Mouse (Mus musculus) frontal cortex, adult 2 months (tissue): ENCODE data around the gene Camk2n1. TPM values are rescaled to one million over a fixed set of nuclear protein-coding genes. Genes with fewer than 3 reads are reported as not detected.
"Not testable (repeated sequence)": the region's sequence is repeated elsewhere in the genome, so short reads cannot be mapped to it uniquely, and the experiment has no call there.

Experiments
- DNase-seq, 2 experiments: peaks; one replicate each; pipeline ENCODE4 v3.0.0; 2022; ENCODE audit warnings: low spot score in 1 of 2; ENCODE audit errors: extremely low spot score in 1 of 2
- polyA plus RNA-seq: library from polyadenylated mRNA; depleted of rRNA; stranded (reverse); fragments of >200 nt; gene quantifications from 2 replicates; pipeline ENCODE4 v1.2.3, GENCODE M21; 2012; rRNA removed

The Camk2n1 gene
- polyA plus RNA-seq, result 644 and 776 TPM in 2 replicates

GRCm38 (mm10) chr4:138453753-138454570, at the start of gene Camk2n1:
Gene Camk2n1 (plus strand): TSS chr4:138454314.
- peak; percentile 75 to 88 for DNase-seq

GRCm38 (mm10) chr4:138404806-138405205, 49.3 kb upstream of the Camk2n1 start:
- DNase-seq, result peak in 1 of 2 experiments; percentile 42

GRCm38 (mm10) chr4:138407479-138408194, 46.5 kb upstream of the Camk2n1 start:
- no peak for DNase-seq

- DNase-seq, result no peak
Measured at GRCm38 (mm10) chr4:138411011-138411410, 43.1 kb upstream of the Camk2n1 start.

- DNase-seq, result peak in 1 of 2 experiments; percentile 19
Measured at GRCm38 (mm10) chr4:138411504-138412121, 42.5 kb upstream of the Camk2n1 start.

- DNase-seq, result peak in 1 of 2 experiments; percentile 78
Measured at GRCm38 (mm10) chr4:138414725-138415124, 39.4 kb upstream of the Camk2n1 start.

- peak in 1 of 2 experiments; percentile 77 for DNase-seq
Measured at GRCm38 (mm10) chr4:138415991-138416390, 38.1 kb upstream of the Camk2n1 start.

- DNase-seq, result no peak
Measured at GRCm38 (mm10) chr4:138416414-138416813, 37.7 kb upstream of the Camk2n1 start.

GRCm38 (mm10) chr4:138417882-138418281, 36.2 kb upstream of the Camk2n1 start:
- no peak for DNase-seq

GRCm38 (mm10) chr4:138418340-138418957, 35.7 kb upstream of the Camk2n1 start:
- peak in 1 of 2 experiments; percentile 37 for DNase-seq

GRCm38 (mm10) chr4:138425028-138425427, 29.1 kb upstream of the Camk2n1 start:
- no peak for DNase-seq

GRCm38 (mm10) chr4:138425604-138426003, 28.5 kb upstream of the Camk2n1 start:
- not testable (repeated sequence) for DNase-seq

GRCm38 (mm10) chr4:138426778-138427705, 27.1 kb upstream of the Camk2n1 start:
- peak; percentile 81 to 98 for DNase-seq

- DNase-seq, result peak in 1 of 2 experiments; percentile 58
Measured at GRCm38 (mm10) chr4:138429778-138430177, 24.3 kb upstream of the Camk2n1 start.

GRCm38 (mm10) chr4:138431340-138431739, 22.8 kb upstream of the Camk2n1 start:
- DNase-seq, result no peak

- peak; percentile 94 to 99 for DNase-seq
Measured at GRCm38 (mm10) chr4:138434347-138435316, 19.5 kb upstream of the Camk2n1 start, which contains the start of gene Mul1. Gene Mul1 (plus strand): TSS chr4:138434671.

GRCm38 (mm10) chr4:138440062-138440461, 14.1 kb upstream of the Camk2n1 start:
- no peak for DNase-seq

GRCm38 (mm10) chr4:138444941-138445340, 9.2 kb upstream of the Camk2n1 start:
- no peak for DNase-seq
